Mouse (Mus musculus) kidney, postnatal 0 days (tissue): ENCODE measurements around the gene Ccser1. TPM values are rescaled to one million over a fixed set of nuclear protein-coding genes. Genes with fewer than 3 reads are reported as not detected.

Source experiments
- ATAC-seq: fragments of 200-750 bp; cut with Nextera tagmentation; replicated peaks from 2 replicates; pipeline ENCODE4 v1.8.0; 2017; ENCODE audit warnings: low read depth, moderate number of reproducible peaks, moderate TSS enrichment, moderate library complexity; ENCODE audit not compliant: low FRiP score
- DNase-seq: peaks from one replicate; pipeline ENCODE4 v3.0.0-alpha.2; 2016; ENCODE audit warnings: low spot score
- H3K27ac ChIP-seq: fragments of 300-500 bp; sonication (generic); 2 replicates; pipeline ENCODE4 v1.5.1; 2014; ENCODE audit warnings: mild to moderate bottlenecking
- H3K27me3 ChIP-seq: fragments of 300-500 bp; sonication (generic); 2 replicates; pipeline ENCODE4 v1.6.1; 2014; ENCODE audit warnings: low read length, mixed read lengths; ENCODE audit not compliant: insufficient read depth
- H3K36me3 ChIP-seq: fragments of 300-500 bp; sonication (generic); 2 replicates; pipeline ENCODE4 v1.6.1; 2014; ENCODE audit warnings: low read length, mixed read lengths; ENCODE audit not compliant: insufficient read depth
- H3K4me1 ChIP-seq: fragments of 300-500 bp; sonication (generic); replicated peaks from 2 replicates; pipeline ENCODE4 v1.6.1; 2014; ENCODE audit warnings: antibody characterized with exemption, low read length, mixed read lengths; ENCODE audit not compliant: insufficient read depth
- H3K4me2 ChIP-seq: fragments of 300-500 bp; sonication (generic); 2 replicates; pipeline ENCODE4 v1.6.1; 2014; ENCODE audit warnings: mild to moderate bottlenecking, low read length, moderate library complexity, mixed read lengths
- H3K4me3 ChIP-seq: fragments of 300-500 bp; sonication (generic); replicated peaks from 2 replicates; pipeline ENCODE4 v1.5.1; 2014; ENCODE audit warnings: low read depth, low read length
- H3K9ac ChIP-seq: fragments of 300-500 bp; sonication (generic); 2 replicates; pipeline ENCODE4 v1.6.1; 2014; ENCODE audit warnings: low read depth, low read length
- H3K9me3 ChIP-seq: fragments of 300-500 bp; sonication (generic); replicated peaks from 2 replicates; pipeline ENCODE4 v1.6.1; 2016; ENCODE audit warnings: low read length, inconsistent platforms, mixed read lengths
- CTCF ChIP-seq: IDR thresholded peaks from 2 replicates; pipeline ENCODE4 v1.5.1; 2016; ENCODE audit warnings: antibody characterized with exemption, low read depth, mild to moderate bottlenecking, moderate library complexity
- WGBS: fragments of 180-500 bp; shearing (Covaris S2); extraction: QIAGEN DNeasy Blood & Tissue Kit; methylation state at CpG from one replicate; pipeline ENCODE4 v1.1.7; 2014; 5-methylcytosine and 5-hydroxymethylcytosine counted together
- polyA plus RNA-seq: library from polyadenylated mRNA; unstranded; fragments of >200 nt; fragmentation: Nextera tagmentation; extraction: Ambion mirVana; gene quantifications from 2 replicates; pipeline ENCODE4 v1.2.1, GENCODE M21; 2015

Ccser1 gene
- polyA plus RNA-seq, 1 experiment from 2014 or later: 16.7 TPM

- no peaks in the 10 kb centered on the region for H3K36me3 ChIP-seq
- no peak overlapping the region for H3K9ac ChIP-seq
- TF ChIP-seq CTCF: no peak
- DNase-seq (no peak), ATAC-seq (no peak)
- H3K4me1 ChIP-seq: no peaks in the 10 kb centered on the region
- no peak overlapping the region for H3K4me3 ChIP-seq
- no peak overlapping the region for H3K27ac ChIP-seq
- H3K4me2 ChIP-seq: no peak overlapping the region
- H3K27me3 ChIP-seq: no peaks in the 10 kb centered on the region
- WGBS: 80% methylated on average over 2 of the region's 2 CpGs
- no peaks in the 10 kb centered on the region for H3K9me3 ChIP-seq
These were observed 1187.7 kb downstream of the Ccser1 start for GRCm38 (mm10) chr6:62367802-62368201.
